Mouse (Mus musculus) midbrain, postnatal 0 days (tissue): ENCODE results near the gene Trim10. TPM values are rescaled to one million over a fixed set of nuclear protein-coding genes. Genes with fewer than 3 reads are reported as not detected.

Experiments
- ATAC-seq: fragments of 200-750 bp; cut with Nextera tagmentation; 2 replicates; pipeline ENCODE4 v1.8.0; 2017; ENCODE audit warnings: moderate number of reproducible peaks, mild to moderate bottlenecking, moderate TSS enrichment, moderate library complexity; ENCODE audit not compliant: low FRiP score
- DNase-seq: peaks from one replicate; pipeline ENCODE4 v3.0.0-alpha.2; 2015; ENCODE audit warnings: low spot score
- H3K27ac ChIP-seq: fragments of 300-500 bp; sonication (generic); 2 replicates; pipeline ENCODE4 v1.5.1; 2014; ENCODE audit warnings: low read depth, mild to moderate bottlenecking, low read length, mixed read lengths
- H3K27me3 ChIP-seq: fragments of 300-500 bp; sonication (generic); 2 replicates; pipeline ENCODE4 v1.6.1; 2014; ENCODE audit warnings: low read length, control low read depth, mixed read lengths; ENCODE audit not compliant: insufficient read depth
- H3K36me3 ChIP-seq: fragments of 300-500 bp; sonication (generic); 2 replicates; pipeline ENCODE4 v1.6.1; 2014; ENCODE audit warnings: low read length, control low read depth, mixed read lengths; ENCODE audit not compliant: insufficient read depth
- H3K4me1 ChIP-seq: fragments of 300-500 bp; sonication (generic); 2 replicates; pipeline ENCODE4 v1.6.1; 2014; ENCODE audit warnings: mild to moderate bottlenecking, control low read depth, antibody characterized with exemption, low read length, mixed read lengths; ENCODE audit not compliant: insufficient read depth
- H3K4me2 ChIP-seq: fragments of 300-500 bp; sonication (generic); 2 replicates; pipeline ENCODE4 v1.6.1; 2014; ENCODE audit warnings: low read depth, mild to moderate bottlenecking, low read length, mixed read lengths; ENCODE audit not compliant: poor library complexity, severe bottlenecking
- H3K4me3 ChIP-seq: fragments of 300-500 bp; sonication (generic); 2 replicates; pipeline ENCODE4 v1.5.1; 2014; ENCODE audit warnings: low read depth, mild to moderate bottlenecking, low read length, moderate library complexity
- H3K9ac ChIP-seq: fragments of 300-500 bp; sonication (generic); replicated peaks from 2 replicates; pipeline ENCODE4 v1.6.1; 2014; ENCODE audit warnings: mild to moderate bottlenecking, low read length, moderate library complexity, mixed read lengths; ENCODE audit not compliant: poor library complexity, severe bottlenecking
- H3K9me3 ChIP-seq: fragments of 300-500 bp; sonication (generic); 2 replicates; pipeline ENCODE4 v1.6.1; 2016; ENCODE audit warnings: low read length, control low read depth
- CTCF ChIP-seq: IDR thresholded peaks from 2 replicates; pipeline ENCODE4 v1.5.1; 2016; ENCODE audit warnings: antibody characterized with exemption, mild to moderate bottlenecking
- WGBS: fragments of 180-500 bp; shearing (Covaris S2); extraction: QIAGEN DNeasy Blood & Tissue Kit; methylation state at CpG from one replicate; pipeline ENCODE4 v1.1.7; 2014; 5-methylcytosine and 5-hydroxymethylcytosine counted together
- polyA plus RNA-seq: library from polyadenylated mRNA; unstranded; fragments of >200 nt; fragmentation: Nextera tagmentation; extraction: Ambion mirVana; gene quantifications from 2 replicates; pipeline ENCODE4 v1.2.1, GENCODE M21; 2015
- total RNA-seq: library from RNA; depleted of rRNA; stranded (reverse); fragments of >200 nt; gene quantifications from 2 replicates; pipeline ENCODE4 v1.2.3, GENCODE M21; 2014

Gene Trim10
- total and polyA plus RNA-seq, 2 experiments from 2014 or later = 0.17 to 0.22 TPM

GRCm38 (mm10) chr17:36849992-36850391 is 19.4 kb upstream of the Trim10 start:
- peaks cover 43% of the 10 kb centered on the region for H3K36me3 ChIP-seq
- no peak overlapping the region for H3K4me2 ChIP-seq
- H3K9ac ChIP-seq = no peak overlapping the region
- TF ChIP-seq CTCF = no peak
- 89% methylated on average over 2 of the region's 2 CpGs for WGBS
- no peaks in the 10 kb centered on the region for H3K9me3 ChIP-seq
- H3K27ac ChIP-seq = no peak overlapping the region
- no peaks in the 10 kb centered on the region for H3K4me1 ChIP-seq
- no peak for DNase-seq
- no peak overlapping the region for H3K4me3 ChIP-seq
- H3K27me3 ChIP-seq = no peaks in the 10 kb centered on the region
- ATAC-seq = no peak

DNA sequence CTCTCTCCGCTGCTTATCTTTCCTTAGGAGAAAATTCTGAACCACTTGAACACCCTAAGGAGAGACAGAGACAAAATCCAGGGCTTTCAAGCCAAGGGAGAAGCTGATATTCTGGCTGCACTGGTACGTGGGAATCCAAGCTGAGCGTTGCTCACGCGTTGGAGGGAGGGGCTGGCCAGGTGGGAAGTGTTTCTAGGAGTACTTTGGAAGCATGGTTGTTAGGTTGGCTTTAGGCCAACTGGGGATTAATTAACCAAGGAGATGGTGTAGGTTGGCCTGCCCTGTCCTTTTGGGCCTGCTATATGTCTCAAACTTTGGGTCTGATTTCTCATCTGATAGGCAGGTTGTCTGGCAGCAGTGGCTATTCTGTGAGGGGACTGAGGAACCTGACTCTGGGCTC is 18.2 kb upstream of the Trim10 start:
- 86% methylated on average over 5 of the region's 5 CpGs for WGBS
- no peak for TF ChIP-seq CTCF
- no peak overlapping the region for H3K9ac ChIP-seq
- no peaks in the 10 kb centered on the region for H3K4me1 ChIP-seq
- no peak overlapping the region for H3K4me3 ChIP-seq
- no peak for ATAC-seq
- no peak overlapping the region for H3K27ac ChIP-seq
- no peaks in the 10 kb centered on the region for H3K9me3 ChIP-seq
- no peak overlapping the region for H3K4me2 ChIP-seq
- no peaks in the 10 kb centered on the region for H3K27me3 ChIP-seq
- peaks cover 52% of the 10 kb centered on the region for H3K36me3 ChIP-seq
- DNase-seq = no peak

GRCm38 (mm10) chr17:36851627-36852026 is 17.7 kb upstream of the Trim10 start:
- ATAC-seq (no peak), DNase-seq (no peak)
- peaks cover 55% of the 10 kb centered on the region for H3K36me3 ChIP-seq
- no peak overlapping the region for H3K9ac ChIP-seq
- H3K4me3 ChIP-seq = no peak overlapping the region
- H3K27me3 ChIP-seq = no peaks in the 10 kb centered on the region
- TF ChIP-seq CTCF = no peak
- no peak overlapping the region for H3K27ac ChIP-seq
- no peaks in the 10 kb centered on the region for H3K4me1 ChIP-seq
- WGBS = 98% methylated on average over 5 of the region's 5 CpGs
- no peak overlapping the region for H3K4me2 ChIP-seq
- no peaks in the 10 kb centered on the region for H3K9me3 ChIP-seq

DNA sequence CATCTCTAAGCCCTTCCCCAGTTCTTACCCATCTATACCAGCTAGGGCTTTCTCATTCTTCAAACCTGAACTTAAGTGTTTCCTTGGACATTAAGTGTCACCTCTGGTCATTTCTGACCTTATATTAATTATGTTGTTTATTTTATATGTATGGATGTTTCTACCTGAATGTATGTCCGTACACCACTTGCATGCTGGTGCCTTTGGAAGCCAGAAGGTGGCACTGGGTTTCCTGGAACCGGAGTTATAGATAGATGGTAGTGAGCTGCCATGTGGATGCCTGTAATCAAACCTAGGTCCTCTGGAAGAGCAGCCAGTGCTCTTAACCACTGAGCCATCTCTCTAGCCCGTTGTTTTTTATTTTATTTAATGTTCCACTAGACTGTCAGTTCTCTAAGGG is 13.9 kb upstream of the Trim10 start:
- ATAC-seq = no peak
- H3K9me3 ChIP-seq = no peaks in the 10 kb centered on the region
- peaks cover 78% of the 10 kb centered on the region for H3K36me3 ChIP-seq
- H3K4me1 ChIP-seq = no peaks in the 10 kb centered on the region
- 94% methylated on average over 3 of the region's 3 CpGs for WGBS
- no peak overlapping the region for H3K9ac ChIP-seq
- H3K27me3 ChIP-seq = no peaks in the 10 kb centered on the region
- H3K27ac ChIP-seq = no peak overlapping the region
- no peak for DNase-seq
- H3K4me2 ChIP-seq = no peak overlapping the region
- TF ChIP-seq CTCF = 0 out of 2 replicates have a peak, but pooled peaks have one; percentile 16
- H3K4me3 ChIP-seq = no peak overlapping the region

DNA sequence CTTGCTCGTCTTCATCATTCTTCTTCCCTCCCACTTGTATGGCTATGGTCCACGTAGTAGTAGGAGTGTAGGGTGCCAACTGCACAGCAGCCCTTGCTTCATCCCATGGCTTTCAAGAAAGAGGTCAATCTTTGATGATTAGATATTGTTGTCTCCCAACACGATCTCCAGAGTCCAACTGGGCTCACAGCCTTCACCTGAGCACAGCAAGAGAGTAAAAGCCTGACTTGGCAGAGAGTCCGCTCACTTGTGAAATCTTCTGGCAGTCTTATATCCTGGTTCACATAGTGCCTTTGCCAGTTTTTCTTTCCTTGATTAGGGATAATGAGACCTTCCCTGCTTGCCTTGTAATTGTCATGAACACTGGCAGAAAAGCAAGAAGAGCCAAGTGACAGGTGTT is 13.1 kb upstream of the Trim10 start:
- Histone ChIP-seq H3K36me3 (peaks cover 71% of the 10 kb centered on the region), H3K9ac (no peak overlapping the region), H3K4me2 (no peak overlapping the region), H3K27me3 (no peaks in the 10 kb centered on the region), H3K4me3 (no peak overlapping the region), H3K4me1 (no peaks in the 10 kb centered on the region), H3K9me3 (no peaks in the 10 kb centered on the region), H3K27ac (no peak overlapping the region)
- DNase-seq (no peak), ATAC-seq (no peak)
- 97% methylated on average over 4 of the region's 4 CpGs for WGBS
- TF ChIP-seq CTCF = no peak

- H3K27ac ChIP-seq = no peak overlapping the region
- H3K36me3 ChIP-seq = peaks cover 51% of the 10 kb centered on the region
- H3K27me3 ChIP-seq = no peaks in the 10 kb centered on the region
- no peak overlapping the region for H3K4me3 ChIP-seq
- no peak overlapping the region for H3K4me2 ChIP-seq
- ATAC-seq (no peak), DNase-seq (no peak)
- H3K4me1 ChIP-seq = no peaks in the 10 kb centered on the region
- 94% methylated on average over 3 of the region's 3 CpGs for WGBS
- no peak for TF ChIP-seq CTCF
- H3K9me3 ChIP-seq = no peaks in the 10 kb centered on the region
- H3K9ac ChIP-seq = no peak overlapping the region
Measured at GRCm38 (mm10) chr17:36858181-36858580, 11.2 kb upstream of the Trim10 start.
